Mouse (Mus musculus): ENCODE results near the gene Gm9008.
"Not testable (repeated sequence)": the region's sequence is repeated elsewhere in the genome, so short reads cannot be mapped to it uniquely, and the experiment has no call there.

The Gm9008 gene

DNA sequence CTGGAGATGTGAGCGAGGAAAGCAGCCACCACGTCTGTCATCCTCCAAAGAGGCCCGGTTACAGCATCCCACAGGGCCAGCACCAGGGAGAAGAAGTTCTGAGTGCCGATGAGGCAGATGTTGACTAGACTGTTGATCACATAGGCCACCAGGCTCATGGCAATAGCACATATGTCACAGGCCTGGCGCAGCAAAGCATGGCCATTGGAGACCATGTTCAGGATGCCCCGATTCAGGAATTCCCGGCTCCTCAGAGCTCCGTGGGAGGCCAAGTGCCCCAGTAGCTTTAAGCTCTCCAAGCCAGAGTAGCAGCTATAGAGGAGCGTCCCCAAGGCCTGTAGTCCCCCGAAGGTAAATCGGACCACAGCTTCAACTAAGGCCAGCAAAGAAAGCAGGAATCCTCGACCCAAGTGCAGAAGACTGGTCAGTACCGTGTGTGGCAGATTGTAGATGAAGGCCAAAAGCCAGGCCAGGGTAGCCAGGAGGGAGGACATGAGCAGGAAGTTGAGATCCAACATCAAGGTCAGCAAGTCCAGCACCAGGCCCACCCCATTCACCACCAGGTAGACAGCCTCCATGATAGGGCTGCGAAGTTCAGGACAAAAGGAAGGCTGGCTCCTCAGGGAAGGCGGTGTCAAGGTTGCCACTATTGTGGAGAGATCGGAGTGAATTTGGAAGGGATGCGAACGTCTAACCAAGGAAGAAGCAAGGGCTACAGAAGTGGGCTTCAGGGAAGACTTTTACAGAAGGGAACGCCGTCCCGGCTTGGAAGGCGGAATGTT is at the start of gene Gm9008:
Gm9008 (minus strand) TSS at position 731 of the 782 bp plus-strand sequence.
- in situ Hi-C loops (cut with MboI; ENCODE audit: low pct_unique_long_range_greater_than_20kb in 1 of 2, low sequenced_read_pairs in 2 of 2, unreplicated experiment in 1 of 2) = not testable (repeated sequence)

DNA sequence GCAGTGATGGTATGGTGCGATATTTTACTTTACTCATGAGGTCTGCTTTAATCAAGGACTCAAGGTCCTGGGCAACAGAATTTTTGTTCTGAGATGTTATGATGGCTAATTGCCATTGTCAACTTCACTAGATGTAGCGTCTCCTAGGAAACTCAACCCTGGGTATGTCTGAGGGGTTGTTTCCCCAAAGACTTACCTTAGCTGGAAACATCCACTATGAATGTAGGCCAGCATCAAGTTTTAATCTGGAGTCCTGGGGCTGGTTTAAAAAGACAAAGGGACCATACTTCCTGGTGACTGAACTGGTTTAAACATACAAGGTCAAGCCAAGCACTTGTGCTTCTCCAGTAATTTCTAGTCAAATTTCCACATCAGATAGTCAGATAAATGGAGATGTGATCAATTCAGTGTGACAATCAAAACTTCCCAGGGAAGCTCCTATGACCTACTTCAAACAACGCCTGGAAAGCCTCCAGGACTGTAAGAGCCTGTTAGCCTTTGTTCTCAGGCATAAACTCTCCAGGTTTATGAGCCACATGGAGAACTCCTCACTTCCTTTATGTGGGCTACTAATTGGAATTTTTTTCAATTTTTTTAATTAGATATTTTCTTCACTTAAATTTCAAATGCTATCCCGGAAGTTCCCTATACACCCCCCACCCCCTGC is 24.5 kb upstream of the Gm9008 start:
- in situ Hi-C loops (cut with MboI; ENCODE audit: low pct_unique_long_range_greater_than_20kb in 1 of 2, low sequenced_read_pairs in 2 of 2, unreplicated experiment in 1 of 2) = no loop called here

DNA sequence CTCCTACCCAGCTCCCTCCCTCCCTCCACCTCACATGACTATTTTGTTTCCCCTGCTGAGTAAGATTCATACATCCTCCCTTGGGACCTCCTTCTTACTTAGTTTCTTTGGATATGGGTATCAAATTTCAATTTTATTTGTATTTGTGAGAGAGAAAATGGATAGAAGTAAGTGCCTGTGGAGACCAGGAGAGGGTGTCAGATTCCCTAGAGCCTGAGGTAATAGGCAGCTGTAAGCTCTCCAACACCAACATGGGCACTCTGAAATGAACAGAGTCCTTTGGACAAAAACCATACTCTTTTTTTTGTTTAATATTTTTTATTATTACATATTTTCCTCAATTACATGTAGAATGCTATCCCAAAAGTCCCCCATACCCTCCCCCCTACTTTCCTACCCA is 12.6 kb upstream of the Gm9008 start:
- in situ Hi-C loops (cut with MboI; ENCODE audit: low pct_unique_long_range_greater_than_20kb in 1 of 2, low sequenced_read_pairs in 2 of 2, unreplicated experiment in 1 of 2) = no loop called here

DNA sequence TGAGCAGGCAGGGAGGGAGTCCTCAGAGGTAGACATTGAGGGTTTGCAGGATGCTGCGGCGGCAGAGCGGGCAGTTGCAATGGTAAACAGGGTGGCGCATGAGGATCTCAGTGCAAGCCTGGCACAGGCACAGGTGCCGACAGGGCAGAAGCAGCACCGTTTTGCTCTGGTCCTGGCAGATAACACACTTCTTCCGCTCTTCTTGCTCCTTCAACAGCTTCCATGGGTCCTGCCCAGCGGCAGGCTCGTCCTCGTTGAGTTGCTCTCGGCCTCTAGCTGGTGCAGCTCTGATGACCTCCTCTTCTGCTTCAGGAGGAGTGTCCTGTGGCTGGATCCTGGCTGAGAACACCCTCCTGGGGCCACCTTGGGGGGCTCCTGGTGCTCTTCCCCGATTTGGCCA is 1.2 kb downstream of the Gm9008 start:
- in situ Hi-C loops (cut with MboI; ENCODE audit: low pct_unique_long_range_greater_than_20kb in 1 of 2, low sequenced_read_pairs in 2 of 2, unreplicated experiment in 1 of 2) = not testable (repeated sequence)

DNA sequence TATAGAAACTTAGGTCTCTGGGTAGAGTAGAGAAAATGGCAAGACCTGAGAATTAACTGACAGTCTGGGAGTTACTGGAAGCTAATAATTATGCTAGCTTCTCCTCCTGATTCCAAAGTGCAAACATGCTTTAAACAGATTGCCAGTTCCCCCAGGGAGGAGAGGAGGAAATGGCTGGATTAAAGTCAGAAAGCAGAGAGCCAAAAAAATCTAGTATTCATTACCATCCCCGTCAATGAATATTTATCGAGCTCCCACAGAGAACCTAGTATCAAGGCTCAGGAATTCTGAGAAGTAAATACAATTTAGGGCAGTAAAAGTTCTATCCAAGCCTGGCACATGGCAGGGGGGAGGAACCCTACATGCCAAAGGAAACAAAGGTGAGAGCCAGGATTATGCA is 29.4 kb downstream of the Gm9008 start:
- in situ Hi-C loops (cut with MboI; ENCODE audit: low pct_unique_long_range_greater_than_20kb in 1 of 2, low sequenced_read_pairs in 2 of 2, unreplicated experiment in 1 of 2) = no loop called here

All from mouse embryonic stem cell (cell line).